Mouse (Mus musculus) heart, adult 18-20 months (tissue): ENCODE data around the gene Ica1. TPM values are rescaled to one million over a fixed set of nuclear protein-coding genes. Genes with fewer than 3 reads are reported as not detected.
A peak's percentile ranks its signal among the peaks of the same experiment; 100 is the strongest.

Experiments
- DNase-seq, 2 experiments: peaks; one replicate each; pipeline ENCODE4 v3.0.0; 2021 to 2022; ENCODE audit warnings: mixed read lengths in 1 of 2
- long read RNA-seq, 2 experiments: library from polyadenylated mRNA; stranded (forward); transcript quantifications; one replicate each; pipeline ENCODE4 v2.0.0; 2021
- total RNA-seq, 2 experiments: library from RNA; stranded (reverse); gene quantifications; 2 replicates each; pipeline ENCODE4 v1.2.3; 2021

Ica1 gene
- total RNA-seq = 10 to 100 TPM; 12.1 to 12.6 TPM
- long read RNA-seq, experiment 1, transcript Ica1-201 (14 exons, 2,075 nt) = major isoform, 5 of 8 reads
- long read RNA-seq, experiment 1, partial matches to known transcripts = 0 of 8 reads
- long read RNA-seq, experiment 1, other reads (novel, unspliced or antisense) = 3 of 8 reads
- long read RNA-seq, experiment 2, partial matches to known transcripts = 0 of 5 reads
- long read RNA-seq, experiment 2, other reads (novel, unspliced or antisense) = 2 of 5 reads

GRCm38 (mm10) chr6:8778296-8778649 lies at the start of gene Ica1:
Ica1 (minus strand) TSS chr6:8778488.
- DNase-seq = peak in 1 of 2 experiments; percentile 32

- no peak for DNase-seq
Observed at GRCm38 (mm10) chr6:8819866-8820265, 41.6 kb upstream of the Ica1 start.

GRCm38 (mm10) chr6:8814332-8815002 lies 36.2 kb upstream of the Ica1 start:
- DNase-seq = no peak

GRCm38 (mm10) chr6:8802561-8803150 lies 24.4 kb upstream of the Ica1 start:
- no peak for DNase-seq

- DNase-seq = no peak
Observed at GRCm38 (mm10) chr6:8792385-8792784, 14.1 kb upstream of the Ica1 start.

GRCm38 (mm10) chr6:8791781-8792180 lies 13.5 kb upstream of the Ica1 start:
- no peak for DNase-seq

- no peak for DNase-seq
Observed at GRCm38 (mm10) chr6:8780618-8781017, 2.3 kb upstream of the Ica1 start.

- peak; percentile 46 to 76 for DNase-seq
Observed at GRCm38 (mm10) chr6:8777411-8778295, 635 bp downstream of the Ica1 start.

GRCm38 (mm10) chr6:8771539-8771938 lies 6.7 kb downstream of the Ica1 start:
- DNase-seq = no peak

GRCm38 (mm10) chr6:8770341-8770740 lies 7.9 kb downstream of the Ica1 start:
- peak; percentile 19 to 50 for DNase-seq

GRCm38 (mm10) chr6:8769803-8770202 lies 8.5 kb downstream of the Ica1 start:
- DNase-seq = no peak

- no peak for DNase-seq
Observed at GRCm38 (mm10) chr6:8766652-8767051, 11.6 kb downstream of the Ica1 start.

GRCm38 (mm10) chr6:8765801-8766200 lies 12.5 kb downstream of the Ica1 start:
- no peak for DNase-seq

GRCm38 (mm10) chr6:8765064-8765463 lies 13.2 kb downstream of the Ica1 start:
- no peak for DNase-seq

GRCm38 (mm10) chr6:8760708-8761294 lies 17.5 kb downstream of the Ica1 start:
- DNase-seq = no peak

GRCm38 (mm10) chr6:8759901-8760300 lies 18.4 kb downstream of the Ica1 start:
- DNase-seq = peak; percentile 7 to 18

GRCm38 (mm10) chr6:8755760-8756276 lies 22.5 kb downstream of the Ica1 start:
- DNase-seq = peak; percentile 21 to 35

GRCm38 (mm10) chr6:8754486-8754885 lies 23.8 kb downstream of the Ica1 start:
- DNase-seq = no peak

GRCm38 (mm10) chr6:8753723-8754036 lies 24.6 kb downstream of the Ica1 start:
- DNase-seq = no peak

GRCm38 (mm10) chr6:8752984-8753722 lies 25.1 kb downstream of the Ica1 start:
- DNase-seq = no peak

- DNase-seq = no peak
Observed at GRCm38 (mm10) chr6:8744886-8745285, 33.4 kb downstream of the Ica1 start.
